Mouse (Mus musculus): Measurements from ENCODE around the gene 9530068E07Rik.
A peak's percentile ranks its signal among the peaks of the same experiment; 100 is the strongest.
"Not testable (repeated sequence)": the region's sequence is repeated elsewhere in the genome, so short reads cannot be mapped to it uniquely, and the experiment has no call there.

The 9530068E07Rik gene

DNA sequence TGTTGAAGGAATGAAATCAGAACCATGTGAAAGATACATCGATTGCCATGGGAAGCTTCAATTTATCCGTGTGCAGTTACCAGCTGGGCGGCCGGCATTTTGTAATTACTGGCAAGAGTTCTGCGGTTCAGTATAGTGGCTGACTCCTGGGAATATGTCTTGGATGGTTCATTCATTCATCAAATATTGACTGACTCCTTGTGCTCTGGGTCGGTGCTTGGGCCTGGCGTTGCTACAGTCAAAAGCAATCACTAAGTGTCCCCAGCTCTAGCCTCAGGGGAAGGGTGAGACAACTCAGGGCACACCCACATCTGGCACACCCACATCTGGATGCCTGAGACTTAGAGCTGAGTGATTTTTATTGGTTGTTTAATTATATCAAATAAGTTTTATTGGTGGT, 22.4 kb upstream of the 9530068E07Rik start:
- no peak for DNase-seq (ENCODE audit: low read depth, low spot score)

GRCm38 (mm10) chr11:52374340-52374739, 21.9 kb upstream of the 9530068E07Rik start:
- DNase-seq (ENCODE audit: low read depth, low spot score) = peak; percentile 94

DNA sequence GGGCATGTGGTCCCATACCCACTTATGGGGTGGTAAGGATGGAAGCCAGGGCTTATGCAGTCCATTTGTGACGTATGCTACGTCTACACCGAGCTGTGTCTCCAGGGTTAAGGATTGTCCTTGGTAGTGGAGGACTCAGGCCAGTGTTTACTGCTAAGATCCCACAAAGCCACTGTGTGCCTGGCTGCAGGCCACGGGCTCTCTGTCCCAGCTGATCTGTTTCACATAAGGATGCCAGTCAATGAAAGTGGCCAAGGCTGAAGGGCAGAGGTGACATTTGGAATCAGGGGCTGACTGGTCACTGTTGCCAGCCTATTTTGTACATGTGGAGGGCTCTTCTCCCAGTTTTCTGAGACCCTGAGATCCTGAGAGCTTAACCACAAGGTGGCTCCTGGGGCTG, 18.6 kb upstream of the 9530068E07Rik start:
- DNase-seq (ENCODE audit: low read depth, low spot score) = peak; percentile 85

- DNase-seq (ENCODE audit: low read depth, low spot score) = no peak
Measured at GRCm38 (mm10) chr11:52379241-52379640, 17.0 kb upstream of the 9530068E07Rik start.

- no peak for DNase-seq (ENCODE audit: low read depth, low spot score)
Measured at GRCm38 (mm10) chr11:52383741-52384140, 12.5 kb upstream of the 9530068E07Rik start.

- DNase-seq (ENCODE audit: low read depth, low spot score) = no peak
Measured at GRCm38 (mm10) chr11:52384667-52385066, 11.6 kb upstream of the 9530068E07Rik start.

- DNase-seq (ENCODE audit: low read depth, low spot score) = no peak
Measured at GRCm38 (mm10) chr11:52386892-52387291, 9.3 kb upstream of the 9530068E07Rik start.

DNA sequence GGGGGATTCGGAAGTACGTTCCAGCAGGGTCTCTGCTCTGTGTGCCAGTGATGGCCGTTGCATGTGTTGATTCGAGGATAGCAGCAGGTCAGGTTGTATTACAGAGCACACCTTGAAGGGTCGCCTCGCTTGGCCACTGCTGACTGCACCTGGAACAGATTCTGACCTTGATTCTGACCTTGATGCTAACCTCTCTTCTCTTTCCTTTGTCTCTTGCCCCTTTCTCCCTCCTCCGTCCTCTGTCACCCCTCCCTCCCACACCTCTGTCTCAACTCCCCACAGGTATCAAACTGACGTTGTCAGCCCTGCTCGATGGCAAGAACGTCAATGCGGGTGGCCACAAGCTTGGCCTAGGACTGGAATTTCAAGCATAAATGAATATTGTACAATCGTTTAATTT, 8.1 kb upstream of the 9530068E07Rik start:
- DNase-seq (ENCODE audit: low read depth, low spot score) = no peak

- DNase-seq (ENCODE audit: low read depth, low spot score) = not testable (repeated sequence)
Measured at GRCm38 (mm10) chr11:52388979-52389378, 7.2 kb upstream of the 9530068E07Rik start.

- no peak for DNase-seq (ENCODE audit: low read depth, low spot score)
Measured at GRCm38 (mm10) chr11:52389933-52390332, 6.3 kb upstream of the 9530068E07Rik start.

GRCm38 (mm10) chr11:52394494-52394893, 1.7 kb upstream of the 9530068E07Rik start:
- DNase-seq (ENCODE audit: low read depth, low spot score) = no peak

DNA sequence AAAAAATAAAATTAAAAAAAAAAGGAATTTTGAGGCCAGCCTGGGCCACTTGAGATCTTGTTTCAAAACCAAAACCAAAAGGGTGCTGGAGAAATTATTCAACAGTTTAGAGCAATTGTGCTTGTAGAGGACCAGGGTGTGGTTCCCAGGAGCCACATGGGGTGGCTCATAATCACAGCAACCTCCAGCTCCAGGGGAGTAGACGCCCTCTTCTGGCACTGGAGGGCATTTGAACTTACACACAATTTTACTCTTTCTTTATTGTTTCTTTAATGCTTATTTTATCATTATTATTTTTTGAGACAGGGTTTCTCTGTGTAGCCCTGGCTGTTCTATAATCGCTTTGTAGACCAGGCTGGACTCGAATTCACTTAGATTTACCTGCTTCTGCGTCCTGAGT, 885 bp upstream of the 9530068E07Rik start:
- DNase-seq (ENCODE audit: low read depth, low spot score) = no peak

GRCm38 (mm10) chr11:52396597-52397188, 465 bp downstream of the 9530068E07Rik start:
- DNase-seq (ENCODE audit: low read depth, low spot score) = no peak

DNA sequence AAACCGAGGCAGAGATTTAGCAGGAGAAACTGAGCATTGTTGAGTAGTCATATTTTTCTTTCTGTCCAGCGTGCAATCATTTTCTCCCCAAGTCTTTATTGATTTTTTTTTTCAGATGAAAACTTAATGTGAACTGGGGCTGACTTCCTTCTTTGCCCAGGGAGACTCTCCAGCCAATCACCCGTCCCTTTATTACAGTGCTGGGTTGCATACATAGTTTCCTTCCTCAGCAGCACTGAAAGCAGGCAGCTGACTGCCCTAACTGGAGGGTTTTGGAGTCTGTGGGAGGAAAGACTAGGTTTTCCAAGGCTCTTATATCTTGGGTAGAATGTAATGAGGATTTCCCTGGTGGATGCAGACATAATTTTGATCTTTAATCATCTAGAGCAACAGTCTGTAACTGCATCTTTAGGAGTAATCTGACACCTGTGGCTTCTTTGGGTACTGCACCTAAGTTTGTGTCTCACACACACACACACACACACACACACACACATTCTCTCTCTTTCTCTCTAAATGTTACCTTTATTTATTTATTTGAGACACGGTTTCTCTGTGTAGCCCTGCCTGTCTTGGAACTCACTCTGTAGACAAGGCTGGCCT, 1.3 kb downstream of the 9530068E07Rik start:
- DNase-seq (ENCODE audit: low read depth, low spot score) = no peak

GRCm38 (mm10) chr11:52401476-52401875, 5.2 kb downstream of the 9530068E07Rik start:
- no peak for DNase-seq (ENCODE audit: low read depth, low spot score)

- no peak for DNase-seq (ENCODE audit: low read depth, low spot score)
Measured at GRCm38 (mm10) chr11:52402566-52402965, 6.3 kb downstream of the 9530068E07Rik start.

GRCm38 (mm10) chr11:52404209-52404608, 8.0 kb downstream of the 9530068E07Rik start:
- no peak for DNase-seq (ENCODE audit: low read depth, low spot score)

- DNase-seq (ENCODE audit: low read depth, low spot score) = no peak
Measured at GRCm38 (mm10) chr11:52405196-52405688, 9.0 kb downstream of the 9530068E07Rik start.

DNA sequence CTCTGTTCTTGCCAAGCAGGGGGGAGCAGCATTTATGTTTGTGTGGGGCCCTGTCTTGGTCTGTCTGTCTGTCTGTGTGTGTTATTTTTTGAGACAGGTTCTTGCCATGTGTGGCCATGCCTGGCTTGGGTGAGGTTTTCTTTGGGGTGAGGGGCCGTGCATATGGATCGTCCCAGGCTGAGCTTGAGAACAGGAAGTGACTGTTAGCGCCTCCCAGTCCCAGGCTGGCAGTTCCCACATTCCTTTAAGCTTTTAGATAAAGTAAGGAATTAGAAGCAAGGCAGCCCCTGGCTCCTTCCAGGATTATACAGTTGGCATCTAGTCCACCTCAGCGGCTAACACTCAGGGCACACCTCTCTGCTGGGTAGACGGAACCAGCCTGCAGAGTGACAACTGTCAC, 13.1 kb downstream of the 9530068E07Rik start:
- no peak for DNase-seq (ENCODE audit: low read depth, low spot score)

DNA sequence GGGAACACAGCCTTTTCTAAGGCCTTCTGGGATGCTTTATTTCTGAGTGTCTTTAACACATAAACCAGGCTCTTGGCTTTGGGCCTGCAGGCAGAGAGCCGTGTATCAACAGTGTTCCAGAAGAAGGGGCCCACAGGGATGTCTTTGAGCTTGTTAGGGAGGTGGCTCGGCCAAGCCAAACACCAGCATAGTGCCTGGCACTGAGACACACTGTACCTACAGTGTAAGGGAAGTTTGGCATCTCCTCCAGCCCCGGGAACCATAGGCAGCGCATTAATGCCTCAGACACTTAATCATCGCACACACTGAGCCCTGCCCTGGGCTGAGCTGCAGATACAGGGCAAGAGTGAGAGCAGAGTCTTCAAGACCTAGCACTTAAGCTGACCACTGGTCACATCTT, 22.1 kb downstream of the 9530068E07Rik start:
- DNase-seq (ENCODE audit: low read depth, low spot score) = no peak

DNA sequence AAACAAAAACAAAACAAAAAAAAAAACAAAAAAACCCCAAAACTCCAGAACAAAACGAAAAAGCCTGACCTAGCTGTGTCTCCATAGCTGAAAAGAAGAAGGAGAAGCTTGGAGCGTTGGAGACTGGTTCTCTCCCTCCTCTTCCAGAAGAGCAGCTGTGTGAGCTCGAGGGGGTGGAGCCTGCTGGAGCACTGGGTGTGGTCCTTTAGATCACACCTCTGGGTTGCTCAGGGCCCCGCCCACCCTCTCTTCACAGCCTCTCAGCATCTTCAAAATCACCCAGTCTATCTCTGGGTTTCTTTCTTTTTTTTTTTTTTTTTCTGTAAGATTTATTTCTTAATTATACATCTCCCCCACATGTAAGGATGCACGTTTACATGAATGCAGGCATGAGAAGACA, 23.0 kb downstream of the 9530068E07Rik start:
- DNase-seq (ENCODE audit: low read depth, low spot score) = no peak

GRCm38 (mm10) chr11:52419861-52420260, 23.6 kb downstream of the 9530068E07Rik start:
- DNase-seq (ENCODE audit: low read depth, low spot score) = no peak

- DNase-seq (ENCODE audit: low read depth, low spot score) = no peak
Measured at GRCm38 (mm10) chr11:52420296-52421052, 24.2 kb downstream of the 9530068E07Rik start.

All from skeletal muscle tissue, adult 2 months (tissue).